Mouse (Mus musculus) lung, embryonic 16.5 days (tissue): Measurements from ENCODE around the gene Thy1. TPM values are rescaled to one million over a fixed set of nuclear protein-coding genes. Genes with fewer than 3 reads are reported as not detected.

Source experiments
- ATAC-seq: fragments of 200-750 bp; cut with Nextera tagmentation; 2 replicates; pipeline ENCODE4 v1.8.0; 2017; ENCODE audit warnings: low read depth, mild to moderate bottlenecking, moderate library complexity
- H3K27ac ChIP-seq: fragments of 300-500 bp; sonication (generic); 2 replicates; pipeline ENCODE4 v1.5.1; 2014; ENCODE audit warnings: mild to moderate bottlenecking, control low read depth, low read length
- H3K27me3 ChIP-seq: fragments of 300-500 bp; sonication (generic); 2 replicates; pipeline ENCODE4 v1.6.1; 2014; ENCODE audit warnings: low read depth, low read length, mixed read lengths; ENCODE audit not compliant: control insufficient read depth, insufficient read depth
- H3K36me3 ChIP-seq: fragments of 300-500 bp; sonication (generic); 2 replicates; pipeline ENCODE4 v1.6.1; 2014; ENCODE audit warnings: low read length; ENCODE audit not compliant: control insufficient read depth, insufficient read depth
- H3K4me1 ChIP-seq: fragments of 300-500 bp; sonication (generic); replicated peaks from 2 replicates; pipeline ENCODE4 v1.6.1; 2014; ENCODE audit warnings: low read length, mixed read lengths; ENCODE audit not compliant: control insufficient read depth, insufficient read depth
- H3K4me2 ChIP-seq: fragments of 300-500 bp; sonication (generic); 2 replicates; pipeline ENCODE4 v1.6.1; 2014; ENCODE audit warnings: low read depth, low read length, control low read depth
- H3K4me3 ChIP-seq: fragments of 300-500 bp; sonication (generic); 2 replicates; pipeline ENCODE4 v1.5.1; 2014; ENCODE audit warnings: mild to moderate bottlenecking, low read length, control low read depth
- H3K9ac ChIP-seq: fragments of 300-500 bp; sonication (generic); 2 replicates; pipeline ENCODE4 v1.6.1; 2014; ENCODE audit warnings: low read length, control low read depth
- H3K9me3 ChIP-seq: fragments of 300-500 bp; sonication (generic); 2 replicates; pipeline ENCODE4 v1.6.1; 2016; ENCODE audit warnings: low read length; ENCODE audit not compliant: control insufficient read depth
- WGBS: fragments of 180-500 bp; shearing (Covaris S2); extraction: QIAGEN DNeasy Blood & Tissue Kit; methylation state at CpG from one replicate; pipeline ENCODE4 v1.1.7; 2014; 5-methylcytosine and 5-hydroxymethylcytosine counted together
- polyA plus RNA-seq: library from polyadenylated mRNA; unstranded; fragments of >200 nt; fragmentation: Nextera tagmentation; extraction: Ambion mirVana; gene quantifications from 2 replicates; pipeline ENCODE4 v1.2.1, GENCODE M21; 2015

Thy1 gene
- 2.4 and 4.1 TPM in 2 replicates for polyA plus RNA-seq

DNA sequence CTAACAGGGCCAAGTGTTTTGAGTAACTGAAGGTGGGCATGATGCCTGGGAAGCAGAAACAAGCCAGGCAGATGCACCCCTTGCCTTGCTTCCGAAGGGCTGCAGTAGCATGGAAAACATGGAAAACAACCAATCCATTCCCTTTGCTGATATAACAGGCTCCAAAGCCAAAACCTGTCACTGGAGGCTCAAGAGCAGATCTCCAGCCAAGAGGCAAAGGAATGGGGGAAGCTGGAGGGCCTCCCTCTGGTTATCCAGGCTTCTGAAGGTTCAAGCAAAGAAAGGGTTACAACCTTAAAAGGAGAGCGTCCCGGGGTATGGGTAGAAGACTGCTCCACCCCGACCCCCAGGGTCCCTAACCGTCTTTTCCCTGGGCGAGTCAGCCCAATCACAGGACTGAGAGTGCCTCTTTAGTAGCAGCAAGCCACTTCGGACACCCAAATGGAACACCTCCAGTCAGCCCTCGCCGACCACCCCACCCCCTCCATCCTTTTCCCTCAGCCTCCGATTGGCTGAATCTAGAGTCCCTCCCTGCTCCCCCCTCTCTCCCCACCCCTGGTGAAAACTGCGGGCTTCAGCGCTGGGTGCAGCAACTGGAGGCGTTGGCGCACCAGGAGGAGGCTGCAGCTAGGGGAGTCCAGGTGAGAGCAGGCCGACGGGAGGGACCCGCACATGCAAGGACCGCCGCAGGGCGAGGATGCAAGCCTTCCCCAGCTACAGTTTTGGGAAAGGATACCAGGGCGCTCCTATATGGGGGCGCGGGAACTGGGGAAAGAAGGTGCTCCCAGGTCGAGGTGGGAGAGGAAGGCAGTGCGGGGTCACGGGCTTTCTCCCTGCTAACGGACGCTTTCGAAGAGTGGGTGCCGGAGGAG lies at the start of gene Thy1:
TSS of gene Thy1 (plus strand) at position 549 of the 872 bp plus-strand sequence.
- WGBS, result under 1% methylated on average over 30 of the region's 30 CpGs
- no peak within 1 kb of the TSS for H3K27ac ChIP-seq
- peak within 1 kb of the TSS; percentile 20 for H3K4me3 ChIP-seq

DNA sequence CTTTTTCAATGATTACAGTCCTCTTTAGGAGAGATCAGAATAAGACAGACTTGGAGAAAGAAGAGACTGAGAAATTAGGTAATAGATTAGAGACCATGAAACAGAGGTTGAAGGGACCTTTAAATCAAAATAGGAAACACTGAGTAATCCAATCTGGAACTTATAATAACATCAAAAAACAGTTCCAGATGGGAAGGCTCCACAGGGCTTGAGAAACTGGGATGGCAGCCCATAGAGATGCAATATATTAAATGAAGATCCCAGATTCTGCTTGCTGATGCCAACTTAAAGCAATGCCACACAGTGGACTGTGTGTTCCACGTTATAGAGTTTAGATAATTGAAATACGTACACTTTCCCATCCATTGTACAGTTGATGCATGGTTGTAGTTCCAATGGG lies 45.5 kb upstream of the Thy1 start:
- H3K36me3 ChIP-seq, result no peaks in the 10 kb centered on the region
- 0 out of 2 replicates have a peak, but pooled peaks cover 3% of the 10 kb centered on the region for H3K4me1 ChIP-seq
- 63% methylated on average over 2 of the region's 2 CpGs for WGBS
- no peaks in the 10 kb centered on the region for H3K9me3 ChIP-seq
- H3K27me3 ChIP-seq, result no peaks in the 10 kb centered on the region
- no peak overlapping the region for H3K4me3 ChIP-seq
- no peak overlapping the region for H3K9ac ChIP-seq
- H3K27ac ChIP-seq, result no peak overlapping the region
- ATAC-seq, result no peak
- no peak overlapping the region for H3K4me2 ChIP-seq

More for the DNA sequence above, at the start of gene Thy1:
- Histone ChIP-seq H3K4me2 (peak within 1 kb of the TSS; percentile 45), H3K9ac (no peak within 1 kb of the TSS), H3K36me3 (no peaks in the 10 kb centered on the region), H3K9me3 (no peaks in the 10 kb centered on the region), H3K27me3 (peaks cover 39% of the 10 kb centered on the region), H3K4me1 (peaks cover 5% of the 10 kb centered on the region)
- ATAC-seq, result 0 out of 2 replicates have a peak, but pooled peaks have one; percentile 26

GRCm38 (mm10) chr9:43998851-43999250 lies 44.3 kb upstream of the Thy1 start:
- Histone ChIP-seq H3K27ac (no peak overlapping the region), H3K4me1 (no peaks in the 10 kb centered on the region), H3K4me2 (no peak overlapping the region), H3K36me3 (no peaks in the 10 kb centered on the region), H3K4me3 (no peak overlapping the region), H3K9me3 (no peaks in the 10 kb centered on the region), H3K9ac (no peak overlapping the region), H3K27me3 (no peaks in the 10 kb centered on the region)
- no peak for ATAC-seq
- whole genome bisulfite sequencing, result 71% methylated on average over 4 of the region's 4 CpGs

GRCm38 (mm10) chr9:44004362-44004761 lies 38.8 kb upstream of the Thy1 start:
- Histone ChIP-seq H3K4me2 (no peak overlapping the region), H3K9ac (no peak overlapping the region), H3K9me3 (no peaks in the 10 kb centered on the region), H3K4me3 (no peak overlapping the region), H3K27ac (no peak overlapping the region), H3K36me3 (no peaks in the 10 kb centered on the region), H3K4me1 (no peaks in the 10 kb centered on the region), H3K27me3 (no peaks in the 10 kb centered on the region)
- WGBS, result 54% methylated on average over 3 of the region's 3 CpGs
- no peak for ATAC-seq

DNA sequence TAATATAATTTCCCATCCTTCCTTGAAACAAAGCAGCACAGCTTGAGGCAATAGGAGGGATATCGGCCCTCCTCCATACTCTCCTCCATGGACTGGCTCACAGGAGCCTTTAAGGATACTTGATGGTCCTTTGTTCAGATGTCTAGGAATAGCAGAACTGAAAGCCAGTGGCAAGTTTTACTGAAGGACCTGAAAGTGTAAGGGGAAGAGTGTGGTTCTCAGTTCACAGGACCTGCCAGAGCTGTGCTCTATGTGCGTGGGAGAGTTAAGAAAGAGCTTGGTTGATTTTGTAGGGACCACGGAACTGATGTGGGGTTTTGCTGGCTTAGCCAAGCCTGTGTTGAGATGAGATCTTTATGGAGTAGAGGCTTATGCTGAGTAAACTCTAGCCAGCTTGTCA lies 37.9 kb upstream of the Thy1 start:
- Histone ChIP-seq H3K36me3 (no peaks in the 10 kb centered on the region), H3K4me3 (no peak overlapping the region), H3K27ac (no peak overlapping the region), H3K4me2 (no peak overlapping the region), H3K9ac (no peak overlapping the region), H3K4me1 (no peaks in the 10 kb centered on the region), H3K9me3 (no peaks in the 10 kb centered on the region), H3K27me3 (no peaks in the 10 kb centered on the region)
- WGBS, result 80% methylated on average over 3 of the region's 3 CpGs
- ATAC-seq, result no peak

- Histone ChIP-seq H3K27me3 (no peaks in the 10 kb centered on the region), H3K9me3 (no peaks in the 10 kb centered on the region), H3K4me2 (no peak overlapping the region), H3K9ac (no peak overlapping the region), H3K4me1 (no peaks in the 10 kb centered on the region), H3K36me3 (no peaks in the 10 kb centered on the region), H3K27ac (no peak overlapping the region), H3K4me3 (no peak overlapping the region)
- 52% methylated on average over 2 of the region's 2 CpGs for WGBS
- no peak for ATAC-seq
These were observed 35.9 kb upstream of the Thy1 start for GRCm38 (mm10) chr9:44007323-44007722.

DNA sequence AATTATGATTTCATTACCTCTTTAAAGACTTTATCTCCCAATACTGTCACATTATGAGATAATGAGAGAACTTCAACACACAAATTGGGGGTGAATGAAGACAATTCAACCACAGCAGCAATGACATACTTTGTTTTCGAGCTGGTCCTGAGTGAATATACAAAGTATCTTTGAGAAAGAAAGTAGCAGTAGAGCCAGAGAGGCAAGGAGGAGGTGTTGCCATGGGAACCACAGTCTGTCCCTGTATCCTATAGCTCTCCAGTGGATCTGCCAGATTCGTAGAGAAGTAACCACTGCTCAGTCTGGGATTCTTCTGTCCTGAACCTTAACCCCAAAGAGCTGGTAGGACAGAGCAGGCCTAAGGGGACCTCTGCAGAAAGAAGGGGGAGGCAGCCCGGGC lies 35.2 kb upstream of the Thy1 start:
- H3K4me3 ChIP-seq, result no peak overlapping the region
- H3K9me3 ChIP-seq, result no peaks in the 10 kb centered on the region
- no peak overlapping the region for H3K4me2 ChIP-seq
- H3K27me3 ChIP-seq, result no peaks in the 10 kb centered on the region
- 70% methylated on average over 3 of the region's 3 CpGs for WGBS
- ATAC-seq, result no peak
- no peaks in the 10 kb centered on the region for H3K4me1 ChIP-seq
- H3K27ac ChIP-seq, result no peak overlapping the region
- no peaks in the 10 kb centered on the region for H3K36me3 ChIP-seq
- H3K9ac ChIP-seq, result no peak overlapping the region

DNA sequence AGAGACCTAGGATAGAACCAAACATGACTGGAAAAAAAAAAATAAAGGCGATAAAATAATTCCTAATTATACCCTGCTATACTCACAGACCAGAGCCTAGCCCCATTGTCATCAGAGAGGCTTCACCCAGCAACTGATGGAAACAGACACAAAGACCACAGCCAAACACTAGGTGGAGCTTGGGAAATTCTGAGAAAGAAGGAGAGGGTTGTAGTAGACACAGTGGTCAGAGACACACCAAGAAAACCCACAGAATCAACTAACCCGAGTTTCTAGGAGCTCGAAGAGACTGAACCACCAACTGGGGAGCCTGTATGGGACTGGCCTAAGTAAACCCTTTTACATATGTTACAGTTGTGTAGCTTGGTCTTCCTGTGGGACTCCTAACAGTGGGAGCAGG lies 32.3 kb upstream of the Thy1 start:
- no peak overlapping the region for H3K4me3 ChIP-seq
- H3K36me3 ChIP-seq, result no peaks in the 10 kb centered on the region
- no peaks in the 10 kb centered on the region for H3K27me3 ChIP-seq
- H3K9ac ChIP-seq, result no peak overlapping the region
- H3K4me1 ChIP-seq, result no peaks in the 10 kb centered on the region
- no peaks in the 10 kb centered on the region for H3K9me3 ChIP-seq
- WGBS, result 87% methylated on average over 3 of the region's 3 CpGs
- no peak overlapping the region for H3K27ac ChIP-seq
- no peak overlapping the region for H3K4me2 ChIP-seq
- ATAC-seq, result no peak

- no peak for ATAC-seq
- no peaks in the 10 kb centered on the region for H3K9me3 ChIP-seq
- H3K9ac ChIP-seq, result no peak overlapping the region
- 60% methylated on average over 5 of the region's 5 CpGs for WGBS
- no peak overlapping the region for H3K4me3 ChIP-seq
- H3K36me3 ChIP-seq, result no peaks in the 10 kb centered on the region
- H3K4me1 ChIP-seq, result no peaks in the 10 kb centered on the region
- H3K4me2 ChIP-seq, result no peak overlapping the region
- H3K27ac ChIP-seq, result no peak overlapping the region
- H3K27me3 ChIP-seq, result no peaks in the 10 kb centered on the region
These were observed 31.5 kb upstream of the Thy1 start for GRCm38 (mm10) chr9:44011668-44012067.
